Mouse (Mus musculus): Measurements from ENCODE around the gene Armc8.

Armc8 gene

DNA sequence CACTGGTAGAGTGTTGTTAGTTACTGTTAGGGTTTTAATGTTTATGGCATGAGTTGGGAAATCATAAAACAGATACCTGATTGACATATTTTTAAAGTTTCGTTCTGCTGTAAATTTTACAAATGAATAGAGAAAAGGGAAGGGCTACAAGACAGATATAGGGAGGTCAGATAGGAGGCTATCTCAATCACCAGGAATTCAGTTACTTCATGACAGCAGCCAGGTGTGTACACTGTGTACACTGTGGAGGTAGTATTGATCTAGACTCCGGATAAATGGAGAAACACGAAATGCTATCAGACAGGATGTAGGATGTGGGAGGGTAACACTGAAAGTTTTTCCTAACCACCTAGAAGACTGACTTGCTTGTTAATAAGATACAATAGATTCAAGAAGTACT is 13.4 kb downstream of the Armc8 start:
- ChIA-PET POLR2A (interaction anchor here in 1 of 4 experiments (1.4 to 3.7 kb wide), 2 partner anchors 11 to 13 kb away, joined by 3 to 35 read pairs; partner anchors contain the start of gene Armc8), CTCF (no interaction called here)

DNA sequence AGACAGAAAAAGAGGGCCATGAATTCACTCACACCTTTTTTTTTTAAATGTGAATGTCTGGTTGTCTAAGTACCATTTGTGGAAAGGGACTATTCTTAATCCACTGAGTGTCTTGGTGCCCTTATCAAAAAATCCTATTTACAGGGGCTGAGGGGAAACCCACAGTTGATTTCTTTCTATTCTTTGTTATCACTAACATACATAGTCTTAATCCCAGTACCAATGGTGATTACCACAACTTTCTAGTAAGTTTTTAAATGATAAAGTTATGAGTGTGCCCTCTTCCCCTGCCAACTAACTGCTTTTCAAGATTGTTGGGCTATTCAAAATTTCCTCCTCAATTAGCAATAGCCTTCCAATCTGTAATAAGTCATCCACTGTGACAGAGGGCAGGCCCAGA is 14.6 kb downstream of the Armc8 start:
- ChIA-PET POLR2A (interaction anchor here in 1 of 4 experiments (1.4 kb wide), 1 partner anchor 13 kb away, joined by 3 read pairs; no protein-coding TSS in a partner anchor), CTCF (interaction anchor here in 1 of 4 experiments (0.6 kb wide), 1 partner anchor 989 kb away, joined by 3 read pairs; no protein-coding TSS in a partner anchor)

DNA sequence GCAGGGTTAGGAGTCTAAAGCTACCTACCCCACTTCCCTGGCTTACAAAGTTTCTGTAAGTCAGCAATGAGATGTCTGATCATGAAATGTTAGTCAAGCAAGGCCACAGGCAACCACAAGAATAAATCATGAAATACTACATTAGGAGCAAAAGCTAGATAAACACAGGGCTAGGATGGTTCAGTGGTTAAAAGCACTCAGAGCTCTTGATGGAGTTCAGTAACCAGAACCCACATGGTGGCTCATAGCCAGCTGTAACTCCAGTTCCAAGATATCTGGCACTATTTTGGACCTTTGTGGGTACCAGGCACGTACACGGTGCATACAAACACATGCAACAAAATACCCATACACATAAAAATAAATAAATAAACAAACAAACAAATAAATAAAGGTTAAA is 15.7 kb downstream of the Armc8 start:
- ChIA-PET CTCF (interaction anchor here in 2 of 4 experiments (1.1 to 2.0 kb wide), 2 partner anchors 11 to 34 kb away, joined by 3 to 5 read pairs; no protein-coding TSS in a partner anchor), POLR2A (interaction anchor here in 3 of 4 experiments (0.5 to 2.1 kb wide), 6 partner anchors 13 to 109 kb away, joined by 3 to 8 read pairs (median 4); partner anchors contain the start of gene Armc8 (in 1 of the 3))

DNA sequence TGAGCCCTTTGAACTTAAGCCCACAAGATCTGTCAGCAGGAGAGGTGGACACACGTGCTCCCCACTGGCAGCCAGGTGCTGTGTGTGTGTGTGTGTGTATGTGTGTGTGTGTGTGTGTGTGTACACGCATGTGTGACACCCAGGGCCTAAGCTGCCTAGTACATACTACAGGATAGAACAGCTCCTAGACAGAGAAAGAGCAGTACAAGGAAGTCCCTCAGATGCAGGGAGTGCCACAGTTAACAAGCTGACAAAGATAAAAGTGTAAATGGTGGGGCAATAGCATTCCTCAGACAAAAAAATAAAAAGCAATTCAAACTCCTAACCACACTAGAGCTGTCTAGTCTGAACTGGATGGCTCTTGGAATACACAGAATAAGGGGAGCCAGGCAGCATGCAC is 16.6 kb downstream of the Armc8 start:
- ChIA-PET CTCF (interaction anchor here in 3 of 4 experiments (0.7 to 2.0 kb wide), 4 partner anchors 12 to 54 kb away, joined by 3 to 8 read pairs (median 4); no protein-coding TSS in a partner anchor), POLR2A (interaction anchor here in 3 of 4 experiments (0.7 to 2.1 kb wide), 11 partner anchors 14 to 134 kb away, joined by 3 to 8 read pairs (median 4); partner anchors contain the start of gene Armc8 (in 2 of the 3))

DNA sequence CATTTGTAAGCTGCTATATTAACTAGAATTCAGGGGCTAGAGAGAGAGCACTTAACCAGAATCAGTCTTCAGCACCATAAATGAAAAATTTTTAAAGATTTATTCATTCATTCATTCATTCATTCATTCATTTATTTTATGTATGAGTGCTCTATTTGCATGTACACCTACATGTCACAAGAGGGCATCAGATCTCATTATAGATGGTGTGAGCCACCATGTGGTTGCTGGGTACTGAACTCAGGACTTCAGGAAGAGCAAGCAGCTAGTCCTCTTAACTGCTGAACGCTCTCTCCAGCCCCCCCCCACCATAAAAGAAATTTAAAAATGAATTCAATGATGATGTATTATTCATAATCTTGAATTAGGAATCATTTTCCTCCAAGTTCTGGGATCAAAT is 22.4 kb downstream of the Armc8 start:
- CTCF ChIA-PET: interaction anchor here in 1 of 4 experiments (1.4 kb wide), 1 partner anchor 77 kb away, joined by 19 read pairs; no protein-coding TSS in a partner anchor
- POLR2A ChIA-PET: no interaction called here

DNA sequence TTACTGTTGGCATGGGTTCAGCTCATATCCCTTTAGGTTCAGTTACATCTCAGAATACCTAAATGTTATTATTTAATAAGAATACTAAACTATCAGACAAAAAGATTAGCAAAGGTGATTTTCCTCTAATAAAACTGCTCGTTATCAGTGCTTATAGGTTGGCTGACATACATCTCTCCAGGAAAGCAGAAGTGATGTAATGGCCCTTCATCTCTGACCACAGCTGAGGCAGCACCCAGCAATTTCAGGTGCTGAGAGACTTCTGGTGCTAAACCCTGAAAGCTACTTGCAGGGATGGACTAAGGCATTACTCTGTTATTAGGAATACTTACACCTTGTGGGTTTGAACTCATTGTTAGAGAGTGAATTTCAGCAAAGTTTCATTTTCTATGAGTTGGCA is 36.8 kb downstream of the Armc8 start:
- CTCF ChIA-PET: no interaction called here

DNA sequence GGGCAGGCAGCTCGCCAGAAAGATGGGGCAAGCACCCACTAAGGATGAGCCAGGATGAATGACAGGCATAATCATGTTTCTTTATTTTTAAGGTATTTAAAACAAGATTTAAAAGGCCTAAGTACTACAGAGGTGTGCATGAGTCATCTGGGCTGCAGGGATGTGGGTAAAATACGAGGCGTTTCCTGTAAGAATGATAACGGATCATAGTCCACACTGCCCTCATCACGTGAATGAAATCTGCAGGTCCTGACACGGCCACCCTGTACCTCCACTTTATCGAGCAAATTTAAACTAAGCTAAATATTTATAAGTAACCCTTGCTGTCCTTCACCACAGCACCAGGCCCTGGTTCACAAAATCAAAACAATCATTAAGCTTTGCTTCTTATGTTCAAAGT is 62.8 kb downstream of the Armc8 start:
- CTCF ChIA-PET: no interaction called here
- POLR2A ChIA-PET: interaction anchor here in 1 of 4 experiments (1.2 kb wide), 1 partner anchor 11 kb away, joined by 3 read pairs; no protein-coding TSS in a partner anchor

More for the DNA sequence above, 36.8 kb downstream of the Armc8 start:
- POLR2A ChIA-PET: no interaction called here

DNA sequence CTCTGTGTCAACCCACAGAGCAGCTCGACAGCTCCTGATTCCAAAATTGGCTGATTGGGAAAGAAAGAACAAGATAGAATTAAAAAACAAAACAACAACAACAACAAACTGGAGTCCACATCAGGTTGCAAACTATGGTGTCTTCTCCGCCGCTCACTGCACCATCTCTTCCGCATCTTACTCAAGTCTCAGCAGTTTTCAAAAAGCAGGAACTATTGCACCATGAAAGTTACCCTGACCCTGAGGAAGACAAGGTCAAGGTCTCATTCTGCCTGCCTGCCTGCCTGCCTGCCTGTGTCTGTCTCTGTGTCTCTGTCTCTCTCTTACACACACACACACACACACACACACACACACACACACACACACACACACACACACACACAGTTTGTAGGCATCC is 69.4 kb downstream of the Armc8 start:
- POLR2A ChIA-PET: interaction anchor here in 1 of 4 experiments (1.0 kb wide), 1 partner anchor 10 kb away, joined by 3 read pairs; no protein-coding TSS in a partner anchor
- CTCF ChIA-PET: interaction anchor here in 1 of 4 experiments (1.7 kb wide), 1 partner anchor 30 kb away, joined by 4 read pairs; no protein-coding TSS in a partner anchor

DNA sequence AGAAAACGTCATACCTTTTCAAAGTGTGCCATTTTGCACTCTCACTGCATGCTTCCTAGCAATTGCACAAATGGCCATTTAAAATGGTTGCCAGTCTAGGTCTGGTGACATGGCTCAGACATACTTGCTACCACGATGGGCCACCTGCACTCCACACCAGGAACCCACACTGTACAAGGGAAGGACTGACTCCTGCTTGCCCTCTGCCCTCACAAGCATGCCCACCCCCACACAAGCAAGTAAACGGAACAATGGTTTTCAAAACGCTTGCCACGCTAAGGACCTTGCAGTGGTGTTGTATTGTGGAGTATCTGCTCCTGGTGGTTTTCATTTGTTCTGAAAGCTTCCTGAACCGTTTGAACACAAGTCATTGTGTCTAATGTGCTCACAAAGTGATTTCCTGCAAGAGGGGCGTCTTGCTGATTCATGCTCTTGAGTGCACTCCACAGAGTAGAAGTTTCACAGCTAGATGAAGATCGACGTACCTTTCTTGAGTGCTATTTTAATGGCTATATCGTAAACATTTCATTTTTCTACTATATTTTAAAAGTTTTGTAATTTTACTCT is 76.0 kb downstream of the Armc8 start:
- ChIA-PET CTCF (interaction anchor here in 1 of 4 experiments (0.5 kb wide), 1 partner anchor 843 kb away, joined by 4 read pairs; no protein-coding TSS in a partner anchor), POLR2A (interaction anchor here in 1 of 4 experiments (0.9 to 2.0 kb wide), 2 partner anchors 9 to 40 kb away, joined by 3 to 9 read pairs; no protein-coding TSS in a partner anchor)

DNA sequence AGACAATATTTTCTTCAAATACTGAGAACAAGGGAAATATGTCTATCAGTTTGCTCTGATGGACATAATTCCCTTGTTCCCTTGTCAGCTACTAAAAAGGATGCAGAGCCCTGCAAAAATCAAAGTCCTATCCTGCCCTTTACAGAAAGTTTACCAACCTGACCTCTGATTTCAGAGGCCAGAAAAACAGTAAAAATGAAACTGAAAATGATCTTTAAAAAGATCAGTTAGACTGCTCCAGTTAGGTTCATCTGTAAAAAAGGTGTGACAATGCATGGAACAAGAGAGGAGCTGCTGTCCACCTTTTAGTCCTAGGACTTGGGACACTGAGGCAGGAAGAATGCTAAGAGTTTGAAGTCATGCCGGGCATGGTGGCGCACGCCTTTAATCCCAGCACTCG is 77.6 kb downstream of the Armc8 start:
- POLR2A ChIA-PET: interaction anchor here in 1 of 4 experiments (2.0 kb wide), 1 partner anchor 38 kb away, joined by 9 read pairs; no protein-coding TSS in a partner anchor
- CTCF ChIA-PET: no interaction called here

DNA sequence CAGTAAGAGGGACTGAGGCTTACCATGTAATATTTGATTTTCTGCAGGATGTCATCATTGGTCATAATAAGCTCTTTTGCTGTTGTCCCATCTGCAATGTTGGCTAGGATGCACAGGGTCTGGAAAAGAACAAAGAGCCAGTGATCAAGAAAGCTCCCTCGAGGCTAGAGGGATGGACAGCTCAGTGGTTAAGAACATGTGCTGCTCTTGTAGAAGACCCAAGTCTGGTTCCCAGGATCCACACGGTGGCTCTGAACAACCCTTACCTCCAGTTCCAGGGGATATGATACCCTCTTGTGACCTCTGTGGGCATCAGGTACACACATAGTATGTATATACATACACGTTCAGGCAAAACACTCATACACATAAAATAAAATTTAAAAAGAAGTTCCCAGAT is 80.9 kb downstream of the Armc8 start:
- CTCF ChIA-PET: no interaction called here
- POLR2A ChIA-PET: interaction anchor here in 1 of 4 experiments (0.6 to 0.8 kb wide), 3 partner anchors 29 to 80 kb away, joined by 3 read pairs; no protein-coding TSS in a partner anchor

DNA sequence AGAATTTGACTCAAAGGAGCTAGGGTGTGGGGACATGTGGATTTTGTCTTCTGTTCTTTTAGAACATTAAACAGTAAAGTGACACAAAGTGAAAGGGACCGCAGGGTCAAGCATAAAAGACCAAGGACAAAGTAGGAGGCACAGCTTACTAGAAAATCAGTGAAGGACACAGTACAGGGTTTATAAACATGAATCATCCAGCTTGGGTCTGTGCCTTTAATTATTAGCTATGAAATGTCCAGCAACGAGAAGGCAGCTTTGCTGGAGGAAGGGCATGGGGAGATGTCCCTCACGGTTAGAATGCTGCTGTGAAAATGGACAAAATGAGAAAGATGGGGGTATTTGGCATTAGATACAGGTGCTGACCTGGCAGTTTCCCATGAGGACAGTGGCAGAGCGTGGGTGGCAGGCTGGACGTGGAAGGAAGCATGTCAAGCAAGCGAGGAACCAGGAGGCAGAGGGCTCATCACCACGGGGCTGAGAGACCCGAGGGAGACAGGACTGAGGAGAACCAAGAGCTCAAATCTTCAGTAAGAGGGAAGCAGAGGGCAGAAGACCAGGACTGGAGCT is 81.5 kb downstream of the Armc8 start:
- POLR2A ChIA-PET: interaction anchor here in 1 of 4 experiments (0.5 to 0.8 kb wide), 2 partner anchors 81 to 494 kb away, joined by 3 read pairs; no protein-coding TSS in a partner anchor
- CTCF ChIA-PET: interaction anchor here in 1 of 4 experiments (0.6 kb wide), 1 partner anchor 1919 kb away, joined by 3 read pairs; no protein-coding TSS in a partner anchor

DNA sequence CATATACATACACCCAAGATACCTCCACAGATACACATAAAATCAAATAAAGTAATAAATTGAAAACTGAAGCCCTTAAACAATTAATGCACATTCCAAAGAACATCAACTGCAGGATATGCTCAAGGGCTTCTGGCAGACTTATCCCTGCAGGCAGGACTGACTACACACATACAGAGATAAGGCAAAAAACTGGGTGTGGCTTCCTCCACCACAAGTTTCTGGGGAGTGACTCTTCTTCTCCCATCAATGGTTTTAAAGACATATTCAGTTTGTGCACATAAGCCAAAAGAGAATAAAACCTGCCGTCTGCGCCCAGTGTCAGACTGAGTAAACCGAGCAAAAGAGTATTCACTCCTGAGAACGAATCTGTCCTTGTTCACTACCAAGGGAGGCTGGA is 83.6 kb downstream of the Armc8 start:
- ChIA-PET POLR2A (interaction anchor here in 2 of 4 experiments (1.1 to 1.4 kb wide), 2 partner anchors 13 to 91 kb away, joined by 3 read pairs; partner anchors contain the start of gene Dbr1 (in 1 of the 2)), CTCF (interaction anchor here in 2 of 4 experiments (0.7 kb wide), 2 partner anchors 14 to 16 kb away, joined by 3 read pairs; no protein-coding TSS in a partner anchor)

DNA sequence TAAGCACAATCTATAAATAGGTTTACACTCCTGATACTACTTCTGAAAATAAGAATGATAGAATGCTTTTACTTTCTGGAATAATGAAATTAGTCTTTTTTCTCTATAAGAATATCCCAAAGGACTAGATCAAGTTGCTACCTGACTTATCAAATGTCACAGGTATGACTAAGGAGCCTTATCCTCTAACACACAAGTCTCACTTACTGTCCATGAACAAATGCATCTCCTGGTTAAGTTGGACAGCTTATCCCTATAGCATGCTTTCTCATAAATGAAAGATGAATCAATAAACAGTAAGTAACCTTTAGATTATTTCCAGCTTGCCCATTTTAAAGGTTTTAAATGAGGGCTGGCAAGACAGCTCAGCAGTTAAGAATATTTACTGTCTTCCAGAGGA is 84.1 kb downstream of the Armc8 start:
- CTCF ChIA-PET: interaction anchor here in 1 of 4 experiments (0.5 kb wide), 1 partner anchor 107 kb away, joined by 8 read pairs; no protein-coding TSS in a partner anchor
- POLR2A ChIA-PET: interaction anchor here in 2 of 4 experiments (1.0 to 1.5 kb wide), 4 partner anchors 13 to 211 kb away, joined by 3 read pairs; partner anchors contain the start of genes Dbr1 (in 1 of the 2) and Esyt3 (in 1 of the 2)

DNA sequence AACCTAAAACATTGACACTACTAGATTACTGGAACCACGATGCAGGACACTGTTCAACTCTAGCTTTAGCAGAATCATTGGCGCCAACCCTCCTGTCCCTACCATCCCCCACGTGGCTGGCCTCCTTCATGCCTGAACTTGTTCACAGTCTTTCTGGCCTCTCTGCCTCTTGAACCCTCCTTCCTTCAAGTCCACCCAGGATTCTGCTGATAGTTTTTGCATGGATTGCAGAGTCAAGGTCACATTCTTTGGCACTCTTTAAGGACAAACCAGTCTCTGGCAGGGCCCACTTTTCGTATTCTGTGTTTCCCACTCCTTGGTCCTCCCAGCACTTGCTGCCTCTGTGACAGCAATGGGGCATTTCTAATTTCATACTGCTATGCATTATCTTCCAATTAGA is 85.5 kb downstream of the Armc8 start:
- CTCF ChIA-PET: interaction anchor here in 1 of 4 experiments (1.2 kb wide), 1 partner anchor 503 kb away, joined by 3 read pairs; no protein-coding TSS in a partner anchor

DNA sequence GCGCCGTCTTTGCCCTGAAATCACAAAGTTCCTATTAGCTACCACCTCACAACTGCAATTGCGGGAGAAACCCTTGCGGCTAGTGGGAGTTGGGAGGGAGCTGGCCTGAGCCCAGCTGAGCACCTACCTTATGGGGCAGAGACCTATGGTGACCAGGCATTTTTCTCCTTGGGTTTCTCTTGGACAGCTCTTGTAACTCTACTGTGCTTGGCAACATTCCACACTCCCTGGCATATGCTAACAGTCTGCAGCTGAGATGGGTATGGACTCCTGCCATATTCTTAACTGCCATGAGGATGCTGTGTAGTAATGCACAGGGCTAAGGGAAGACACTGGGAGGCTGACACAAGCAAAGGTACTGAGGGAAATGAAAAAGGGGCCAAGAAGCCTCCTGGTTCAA is 87.9 kb downstream of the Armc8 start:
- CTCF ChIA-PET: interaction anchor here (0.6 to 1.5 kb wide), 4 partner anchors 11 to 182 kb away, joined by 3 to 5 read pairs (median 3); no protein-coding TSS in a partner anchor
- POLR2A ChIA-PET: interaction anchor here in 3 of 4 experiments (0.6 to 1.8 kb wide), 4 partner anchors 83 to 181 kb away, joined by 3 to 4 read pairs (median 4); no protein-coding TSS in a partner anchor

More for the DNA sequence above, 85.5 kb downstream of the Armc8 start:
- POLR2A ChIA-PET: interaction anchor here in 2 of 4 experiments (0.5 to 2.4 kb wide), 7 partner anchors 13 to 213 kb away, joined by 3 to 7 read pairs (median 3); partner anchors contain the start of gene Dzip1l (in 1 of the 2)

DNA sequence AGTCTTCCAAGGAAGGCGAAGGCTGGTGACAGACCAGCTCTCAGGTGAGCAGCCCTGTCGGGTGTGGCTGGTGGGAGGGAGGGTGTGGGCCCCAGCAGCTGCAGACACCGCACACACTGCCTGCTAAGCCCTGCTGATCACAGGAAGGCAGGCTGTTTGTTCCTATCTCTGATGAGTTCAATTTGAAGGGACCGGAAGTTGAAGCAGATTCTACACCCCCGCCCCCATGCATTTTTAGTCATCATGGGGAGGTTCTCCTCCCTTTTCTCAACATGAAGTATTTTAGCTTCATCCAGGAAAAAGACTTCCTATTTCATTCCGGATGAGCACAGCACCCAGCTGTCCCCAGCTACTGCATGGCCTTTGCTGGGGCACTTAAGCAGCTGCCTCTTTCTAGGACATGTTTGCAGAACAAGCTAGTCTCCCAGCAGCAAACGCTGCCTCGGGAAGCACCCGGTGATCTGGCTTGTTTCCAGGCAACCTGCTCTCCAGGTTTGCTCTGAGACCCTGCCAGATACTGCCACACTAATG is 89.5 kb downstream of the Armc8 start:
- CTCF ChIA-PET: interaction anchor here (0.8 to 2.3 kb wide), 7 partner anchors 9 to 108 kb away, joined by 3 to 13 read pairs (median 5); no protein-coding TSS in a partner anchor

DNA sequence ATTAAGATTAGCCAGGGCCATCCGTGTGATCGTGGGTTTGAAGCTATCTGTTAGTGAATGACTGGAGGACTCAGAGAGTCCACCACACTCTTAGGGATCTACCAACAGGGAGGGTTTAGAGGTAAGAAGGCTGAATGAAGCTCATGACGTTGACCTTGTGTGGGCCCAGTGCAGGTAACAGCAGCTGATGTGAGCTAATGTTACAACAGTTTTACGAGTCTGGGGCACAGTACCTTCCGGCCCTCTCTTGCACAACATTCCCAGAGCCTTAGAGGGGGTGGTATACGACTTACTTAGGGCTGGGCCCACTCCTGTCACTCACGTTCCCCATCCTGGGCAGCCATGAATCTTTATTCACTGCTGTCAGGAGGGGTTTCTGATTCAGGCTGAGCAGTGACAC is 97.4 kb downstream of the Armc8 start:
- CTCF ChIA-PET: interaction anchor here (0.7 to 2.7 kb wide), 7 partner anchors 13 to 228 kb away, joined by 3 to 25 read pairs (median 8); partner anchors contain the start of genes Cep70 (in 1 of the 4) and Nme9 (in 1 of the 4)
- POLR2A ChIA-PET: interaction anchor here in 1 of 4 experiments (0.6 to 1.7 kb wide), 3 partner anchors 49 to 98 kb away, joined by 3 to 5 read pairs (median 4); partner anchors contain the start of gene Armc8

More for the DNA sequence above, 89.5 kb downstream of the Armc8 start:
- POLR2A ChIA-PET: interaction anchor here in 1 of 4 experiments (0.7 to 1.8 kb wide), 2 partner anchors 62 to 85 kb away, joined by 3 to 4 read pairs; no protein-coding TSS in a partner anchor
